Mouse (Mus musculus) monocyte, adult 5-6 weeks (primary cell): ENCODE measurements around the gene Cfap161. TPM values are rescaled to one million over a fixed set of nuclear protein-coding genes. Genes with fewer than 3 reads are reported as not detected.

Experiments used
- ATAC-seq: fragments of 153-309, 156-312 bp; replicated peaks from 2 replicates; pipeline ENCODE4 v1.8.0; 2017; ENCODE audit warnings: mild to moderate bottlenecking; ENCODE audit not compliant: low TSS enrichment, insufficient number of reproducible peaks, severe bottlenecking, poor library complexity, low FRiP score
- total RNA-seq: library from RNA; stranded (forward); fragments of 200-1000, 200-491, 200-594 nt; gene quantifications from 3 replicates; pipeline ENCODE4 v1.2.3, GENCODE M21; 2017

Cfap161 gene
- total RNA-seq, 1 experiment from 2014 or later, result not detected

DNA sequence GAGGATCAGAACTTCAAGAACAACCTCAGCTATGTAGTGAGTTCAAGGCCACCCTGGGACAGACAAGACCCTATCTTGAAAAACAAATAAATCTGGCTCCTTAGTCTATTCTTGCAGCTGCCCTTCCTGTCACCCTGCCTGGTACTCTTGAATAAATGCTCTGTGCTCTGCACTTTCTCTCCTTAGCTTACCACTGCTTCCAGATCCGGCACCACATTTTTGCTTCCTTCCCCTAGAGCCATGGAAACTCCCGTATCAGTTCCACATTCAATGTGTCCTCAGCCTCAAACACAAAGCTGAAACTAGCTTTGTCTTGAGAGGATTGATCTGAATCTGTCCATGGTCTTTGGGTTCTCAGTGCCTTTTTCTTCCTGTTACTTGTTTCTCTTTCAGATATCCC, 70.1 kb downstream of the Cfap161 start:
- ATAC-seq, result no peak

Other genes with a start within 250 kb of the Cfap161 start
- 0.10 to 7.4 TPM (median 0.29 TPM) in 3 replicates for gene Tmc3, start 210.0 kb downstream of the Cfap161 start, total RNA-seq
- gene Stard5, start 162.9 kb downstream of the Cfap161 start, total RNA-seq, result 32.2 to 38.7 TPM (median 38.0 TPM) in 3 replicates
- gene Il16, start 49.2 kb downstream of the Cfap161 start, total RNA-seq, result 184 to 220 TPM (median 193 TPM) in 3 replicates
- 10.3 to 11.2 TPM (median 10.5 TPM) in 3 replicates for gene Tlnrd1, start 89.4 kb upstream of the Cfap161 start, total RNA-seq
- 14.4 to 59.0 TPM (median 46.0 TPM) in 3 replicates for gene Mesd, start 89.6 kb upstream of the Cfap161 start, total RNA-seq